Mouse (Mus musculus) bone marrow, adult 2 months (tissue): ENCODE data around the gene Ankrd45.

Experiments used
- CTCF ChIP-seq: fragments of 200-500 bp; IDR thresholded peaks from 2 replicates; pipeline ENCODE4 v1.5.1; 2011; ENCODE audit warnings: low read length, control low read depth; ENCODE audit not compliant: control insufficient read depth, insufficient read depth
- POLR2A ChIP-seq: fragments of 200-500 bp; IDR thresholded peaks from 2 replicates; pipeline ENCODE4 v1.6.1; 2011; ENCODE audit warnings: low read depth, mild to moderate bottlenecking, control low read depth, low read length, borderline replicate concordance; ENCODE audit not compliant: control insufficient read depth

DNA sequence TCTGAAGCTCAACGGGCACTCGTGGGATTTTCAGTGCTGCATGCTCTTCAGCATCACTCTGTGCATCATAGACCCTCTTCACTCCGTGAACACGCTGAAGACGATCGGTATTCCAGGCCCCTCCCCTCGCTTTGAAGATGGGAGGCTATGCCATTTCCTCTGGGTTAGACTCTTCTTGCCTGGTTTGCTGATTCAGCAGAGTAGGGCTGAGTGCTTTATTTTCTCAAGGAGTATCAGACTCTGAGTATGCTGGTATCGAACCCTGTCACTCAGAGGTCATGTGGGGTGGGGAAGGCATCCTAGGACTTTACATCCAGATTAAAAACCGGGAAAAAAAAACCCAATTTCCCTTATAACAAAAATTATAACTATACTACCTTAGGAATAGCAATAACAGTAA lies 39.9 kb downstream of the Ankrd45 start:
- TF ChIP-seq CTCF = no peak
- no peak for TF ChIP-seq POLR2A
